Mouse (Mus musculus) stomach, embryonic 14.5 days (tissue): Measurements from ENCODE around the gene Snap25. TPM values are rescaled to one million over a fixed set of nuclear protein-coding genes. Genes with fewer than 3 reads are reported as not detected.

ENCODE experiments used
- ATAC-seq: fragments of 200-750 bp; cut with Nextera tagmentation; 2 replicates; pipeline ENCODE4 v1.8.0; 2017; ENCODE audit warnings: low read depth, moderate TSS enrichment; ENCODE audit not compliant: insufficient number of reproducible peaks, insufficient read depth, low FRiP score
- H3K27ac ChIP-seq: fragments of 300-500 bp; sonication (generic); 2 replicates; pipeline ENCODE4 v1.5.1; 2014; ENCODE audit warnings: mild to moderate bottlenecking, low read length, moderate library complexity, mixed read lengths
- H3K27me3 ChIP-seq: fragments of 300-500 bp; sonication (generic); 2 replicates; pipeline ENCODE4 v1.6.1; 2014; ENCODE audit warnings: low read length, control low read depth, mixed read lengths; ENCODE audit not compliant: control insufficient read depth, insufficient read depth
- H3K36me3 ChIP-seq: fragments of 300-500 bp; sonication (generic); 2 replicates; pipeline ENCODE4 v1.6.1; 2014; ENCODE audit warnings: mild to moderate bottlenecking, control low read depth, low read length, moderate library complexity, mixed read lengths; ENCODE audit not compliant: control insufficient read depth, insufficient read depth
- H3K4me1 ChIP-seq: fragments of 300-500 bp; sonication (generic); 2 replicates; pipeline ENCODE4 v1.6.1; 2014; ENCODE audit warnings: low read length, control low read depth, mixed read lengths; ENCODE audit not compliant: control insufficient read depth, insufficient read depth
- H3K4me2 ChIP-seq: fragments of 300-500 bp; sonication (generic); replicated peaks from 2 replicates; pipeline ENCODE4 v1.6.1; 2014; ENCODE audit warnings: low read depth, low read length, control low read depth
- H3K4me3 ChIP-seq: fragments of 300-500 bp; sonication (generic); 2 replicates; pipeline ENCODE4 v1.5.1; 2014; ENCODE audit warnings: low read depth, low read length, control low read depth
- H3K9ac ChIP-seq: fragments of 300-500 bp; sonication (generic); replicated peaks from 2 replicates; pipeline ENCODE4 v1.6.1; 2014; ENCODE audit warnings: low read depth, mild to moderate bottlenecking, control low read depth, low read length, moderate library complexity, mixed read lengths
- H3K9me3 ChIP-seq: fragments of 300-500 bp; sonication (generic); 2 replicates; pipeline ENCODE4 v1.6.1; 2016; ENCODE audit warnings: low read depth, low read length, control low read depth; ENCODE audit not compliant: control insufficient read depth
- WGBS: fragments of 180-500 bp; shearing (Covaris S2); extraction: QIAGEN DNeasy Blood & Tissue Kit; methylation state at CpG from one replicate; pipeline ENCODE4 v1.1.7; 2014; 5-methylcytosine and 5-hydroxymethylcytosine counted together
- polyA plus RNA-seq: library from polyadenylated mRNA; unstranded; fragments of >200 nt; fragmentation: Nextera tagmentation; extraction: Ambion mirVana; gene quantifications from 2 replicates; pipeline ENCODE4 v1.2.1, GENCODE M21; 2014

Gene Snap25
- polyA plus RNA-seq, result 13.2 and 16.6 TPM in 2 replicates

GRCm38 (mm10) chr2:136713299-136713758 is at the start of gene Snap25:
Gene Snap25 (plus strand): TSS chr2:136713453.
- peak within 1 kb of the TSS; percentile 37 for H3K4me2 ChIP-seq

GRCm38 (mm10) chr2:136666951-136667350 is 46.3 kb upstream of the Snap25 start:
- H3K4me1 ChIP-seq, result 0 out of 2 replicates have a peak, but pooled peaks cover 2% of the 10 kb centered on the region
- WGBS, result 73% methylated on average over 1 of the region's 1 CpGs
- no peak overlapping the region for H3K9ac ChIP-seq
- no peaks in the 10 kb centered on the region for H3K27me3 ChIP-seq
- no peak overlapping the region for H3K4me2 ChIP-seq
- no peak overlapping the region for H3K27ac ChIP-seq
- H3K9me3 ChIP-seq, result no peaks in the 10 kb centered on the region
- H3K4me3 ChIP-seq, result no peak overlapping the region
- ATAC-seq, result no peak
- H3K36me3 ChIP-seq, result no peaks in the 10 kb centered on the region

More at GRCm38 (mm10) chr2:136713299-136713758, at the start of gene Snap25:
- no peak within 1 kb of the TSS for H3K27ac ChIP-seq
- ATAC-seq, result peak; percentile 39
- WGBS, result 2% methylated on average over 20 of the region's 20 CpGs
- no peaks in the 10 kb centered on the region for H3K27me3 ChIP-seq
- no peaks in the 10 kb centered on the region for H3K36me3 ChIP-seq
- no peaks in the 10 kb centered on the region for H3K9me3 ChIP-seq
- H3K9ac ChIP-seq, result no peak within 1 kb of the TSS
- H3K4me3 ChIP-seq, result peak within 1 kb of the TSS; percentile 29
- no peaks in the 10 kb centered on the region for H3K4me1 ChIP-seq

GRCm38 (mm10) chr2:136669183-136669582 is 44.1 kb upstream of the Snap25 start:
- no peak overlapping the region for H3K9ac ChIP-seq
- H3K9me3 ChIP-seq, result no peaks in the 10 kb centered on the region
- 0 out of 2 replicates have a peak, but pooled peaks cover 2% of the 10 kb centered on the region for H3K4me1 ChIP-seq
- no peak overlapping the region for H3K4me2 ChIP-seq
- ATAC-seq, result no peak
- no peak overlapping the region for H3K27ac ChIP-seq
- WGBS, result 74% methylated on average over 3 of the region's 3 CpGs
- H3K27me3 ChIP-seq, result no peaks in the 10 kb centered on the region
- H3K36me3 ChIP-seq, result no peaks in the 10 kb centered on the region
- no peak overlapping the region for H3K4me3 ChIP-seq

GRCm38 (mm10) chr2:136669665-136670064 is 43.6 kb upstream of the Snap25 start:
- Histone ChIP-seq H3K9me3 (no peaks in the 10 kb centered on the region), H3K36me3 (no peaks in the 10 kb centered on the region), H3K4me1 (0 out of 2 replicates have a peak, but pooled peaks cover 2% of the 10 kb centered on the region), H3K4me2 (no peak overlapping the region), H3K9ac (no peak overlapping the region), H3K27ac (no peak overlapping the region), H3K27me3 (no peaks in the 10 kb centered on the region), H3K4me3 (no peak overlapping the region)
- ATAC-seq, result no peak
- WGBS, result 59% methylated on average over 3 of the region's 3 CpGs

- H3K27ac ChIP-seq, result no peak overlapping the region; the same call in 1 of the 2 replicates
Observed at GRCm38 (mm10) chr2:136670539-136671271, 42.5 kb upstream of the Snap25 start.

GRCm38 (mm10) chr2:136674077-136674757 is 39.0 kb upstream of the Snap25 start:
- no peaks in the 10 kb centered on the region for H3K27me3 ChIP-seq
- H3K4me2 ChIP-seq, result no peak overlapping the region
- no peak overlapping the region for H3K27ac ChIP-seq
- no peaks in the 10 kb centered on the region for H3K9me3 ChIP-seq
- no peaks in the 10 kb centered on the region for H3K36me3 ChIP-seq
- no peak for ATAC-seq
- WGBS, result 83% methylated on average over 4 of the region's 4 CpGs
- H3K9ac ChIP-seq, result no peak overlapping the region
- no peak overlapping the region for H3K4me3 ChIP-seq
- peaks cover 6% of the 10 kb centered on the region; the same call in 1 of the 2 replicates for H3K4me1 ChIP-seq

More at GRCm38 (mm10) chr2:136670539-136671271, 42.5 kb upstream of the Snap25 start:
- no peak for ATAC-seq
- Histone ChIP-seq H3K4me2 (no peak overlapping the region), H3K9me3 (no peaks in the 10 kb centered on the region), H3K36me3 (no peaks in the 10 kb centered on the region), H3K4me1 (0 out of 2 replicates have a peak, but pooled peaks cover 2% of the 10 kb centered on the region), H3K4me3 (no peak overlapping the region), H3K9ac (no peak overlapping the region), H3K27me3 (no peaks in the 10 kb centered on the region)
- 32% methylated on average over 9 of the region's 9 CpGs for WGBS

GRCm38 (mm10) chr2:136676196-136676595 is 37.1 kb upstream of the Snap25 start:
- no peak for ATAC-seq

GRCm38 (mm10) chr2:136676918-136677445 is 36.3 kb upstream of the Snap25 start:
- Histone ChIP-seq H3K4me1 (peaks cover 7% of the 10 kb centered on the region; the same call in 1 of the 2 replicates), H3K9ac (no peak overlapping the region), H3K4me3 (no peak overlapping the region), H3K27me3 (no peaks in the 10 kb centered on the region), H3K9me3 (no peaks in the 10 kb centered on the region), H3K27ac (no peak overlapping the region), H3K36me3 (no peaks in the 10 kb centered on the region), H3K4me2 (no peak overlapping the region)
- WGBS, result 45% methylated on average over 8 of the region's 8 CpGs
- ATAC-seq, result 0 out of 2 replicates have a peak, but pooled peaks have one; percentile 1

More at GRCm38 (mm10) chr2:136676196-136676595, 37.1 kb upstream of the Snap25 start:
- peaks cover 7% of the 10 kb centered on the region; the same call in 1 of the 2 replicates for H3K4me1 ChIP-seq
- H3K4me3 ChIP-seq, result no peak overlapping the region
- no peak overlapping the region for H3K4me2 ChIP-seq
- H3K9ac ChIP-seq, result no peak overlapping the region
- H3K27me3 ChIP-seq, result no peaks in the 10 kb centered on the region
- no peaks in the 10 kb centered on the region for H3K36me3 ChIP-seq
- no peak overlapping the region for H3K27ac ChIP-seq
- WGBS, result 88% methylated on average over 2 of the region's 2 CpGs
- H3K9me3 ChIP-seq, result no peaks in the 10 kb centered on the region
